Mouse (Mus musculus) myocyte (in vitro differentiated cells): ENCODE results near the gene Tex2.

Experiments
- E2F4 ChIP-seq: IDR thresholded peaks from one replicate; pipeline ENCODE4 v1.6.1; 2011; ENCODE audit warnings: mild to moderate bottlenecking, control low read depth, moderate library complexity; ENCODE audit not compliant: insufficient read depth
- MAX ChIP-seq: IDR thresholded peaks from one replicate; pipeline ENCODE4 v1.6.1; 2011; ENCODE audit warnings: low read depth, mild to moderate bottlenecking, control low read depth
- MYOD1 ChIP-seq, 3 experiments: IDR thresholded peaks; one replicate each; pipeline ENCODE4 v1.6.1; 2011; ENCODE audit warnings: control low read depth in 2 of 3, low read depth in 2 of 3, mild to moderate bottlenecking in 2 of 3, moderate library complexity in 1 of 3; ENCODE audit not compliant: insufficient read length in 2 of 3, control insufficient read depth in 1 of 3
- MYOG ChIP-seq, 3 experiments: IDR thresholded peaks; one replicate each; pipeline ENCODE4 v1.6.1; 2011; ENCODE audit warnings: control low read depth in 2 of 3, low read depth in 2 of 3, mild to moderate bottlenecking in 2 of 3; ENCODE audit not compliant: insufficient read length in 2 of 3, control insufficient read depth in 1 of 3, insufficient read depth in 1 of 3
- POLR2A ChIP-seq: IDR thresholded peaks from one replicate; pipeline ENCODE4 v1.6.1; 2011; ENCODE audit warnings: low read depth, mild to moderate bottlenecking, control low read depth, moderate library complexity; ENCODE audit not compliant: insufficient read length
- POLR2AphosphoS2 ChIP-seq: IDR thresholded peaks from one replicate; pipeline ENCODE4 v1.6.1; 2011; ENCODE audit warnings: low read depth, control low read depth; ENCODE audit not compliant: insufficient read length
- REST ChIP-seq: IDR thresholded peaks from one replicate; pipeline ENCODE4 v1.6.1; 2011; ENCODE audit warnings: mild to moderate bottlenecking, control low read depth, moderate library complexity; ENCODE audit not compliant: insufficient read depth, insufficient read length
- SRF ChIP-seq: IDR thresholded peaks from one replicate; pipeline ENCODE4 v1.6.1; 2011; ENCODE audit warnings: low read depth; ENCODE audit not compliant: control insufficient read depth, insufficient read length
- USF1 ChIP-seq: IDR thresholded peaks from one replicate; pipeline ENCODE4 v1.6.1; 2011; ENCODE audit warnings: low read depth, mild to moderate bottlenecking, control low read depth, moderate library complexity

DNA sequence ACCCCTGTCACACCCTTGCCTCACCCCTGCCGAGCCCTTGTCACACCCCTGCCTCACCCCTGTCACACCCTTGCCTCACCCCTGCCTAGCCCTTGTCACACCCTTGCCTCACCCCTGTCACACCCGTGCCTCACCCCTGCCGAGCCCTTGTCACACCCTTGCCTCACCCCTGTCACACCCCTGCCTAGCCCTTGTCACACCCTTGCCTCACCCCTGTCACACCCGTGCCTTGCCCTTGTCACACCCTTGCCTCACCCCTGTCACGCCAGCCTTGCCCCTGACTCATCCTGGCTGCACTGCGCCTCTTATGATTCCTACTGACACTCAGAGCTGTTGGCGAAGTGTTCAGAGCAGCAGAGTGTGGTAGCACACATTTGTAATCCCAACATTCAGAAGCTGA lies 105.6 kb downstream of the Tex2 start:
- TF ChIP-seq USF1 (no peak), MAX (no peak), MYOG (IDR thresholded peaks at IDR 0.05; ENCODE audit: control insufficient read depth in 1 of 3, insufficient read depth in 1 of 3, insufficient read length in 2 of 3, low read depth in 2 of 3) (no peak), E2F4 (no peak), POLR2A (no peak), REST (no peak), POLR2AphosphoS2 (no peak), MYOD1 (IDR thresholded peaks at IDR 0.05; ENCODE audit: control insufficient read depth in 1 of 3, insufficient read length in 2 of 3, low read depth in 2 of 3) (no peak), SRF (no peak)
